Mouse (Mus musculus): ENCODE measurements at regions not wholly inside any gene's neighbourhood (a gene's known extent, or its start where the extent isn't known, plus 50 kb on each side); places are given as distances from the start of the nearest gene placed in this dataset.
A peak's percentile ranks its signal among the peaks of the same experiment; 100 is the strongest.

GRCm38 (mm10) chr4:7228980-7229379, 1009.9 kb downstream of the Car8 start:
- DNase-seq (ENCODE audit: low spot score in 2 of 2) = no peak

- DNase-seq (ENCODE audit: low spot score in 2 of 2) = no peak
Measured at GRCm38 (mm10) chr4:7222922-7223321, 1015.9 kb downstream of the Car8 start.

DNA sequence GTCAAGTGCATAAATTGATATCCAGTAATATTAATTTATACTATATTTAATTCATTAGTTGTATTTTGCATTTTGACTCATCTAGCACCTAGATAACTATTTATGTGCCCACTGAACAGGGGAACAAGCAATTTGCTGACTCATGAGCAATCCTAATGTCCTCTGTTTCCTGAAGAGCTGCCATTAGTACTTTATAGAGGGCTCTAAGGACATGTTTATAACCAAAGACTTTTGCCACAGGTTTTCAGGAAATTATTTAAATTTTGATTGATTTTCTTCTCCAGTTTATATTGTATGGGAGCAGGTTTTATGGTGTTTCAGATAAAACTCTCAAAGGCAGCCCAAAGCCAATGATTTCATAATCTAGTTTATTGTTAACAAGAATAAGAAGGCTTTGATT, 1018.4 kb downstream of the Car8 start:
- no peak for DNase-seq (ENCODE audit: low spot score in 2 of 2)

GRCm38 (mm10) chr4:7215048-7216030, 1023.5 kb downstream of the Car8 start:
- DNase-seq (ENCODE audit: low spot score in 2 of 2) = no peak

GRCm38 (mm10) chr4:7206987-7207386, 1031.9 kb downstream of the Car8 start:
- DNase-seq (ENCODE audit: low spot score in 2 of 2) = peak in 1 of 2 experiments; percentile 1

- no peak for DNase-seq (ENCODE audit: low spot score in 2 of 2)
Measured at GRCm38 (mm10) chr4:7201816-7202215, 1037.0 kb downstream of the Car8 start.

- no peak for DNase-seq (ENCODE audit: low spot score in 2 of 2)
Measured at GRCm38 (mm10) chr4:7199941-7200340, 1038.9 kb downstream of the Car8 start.

DNA sequence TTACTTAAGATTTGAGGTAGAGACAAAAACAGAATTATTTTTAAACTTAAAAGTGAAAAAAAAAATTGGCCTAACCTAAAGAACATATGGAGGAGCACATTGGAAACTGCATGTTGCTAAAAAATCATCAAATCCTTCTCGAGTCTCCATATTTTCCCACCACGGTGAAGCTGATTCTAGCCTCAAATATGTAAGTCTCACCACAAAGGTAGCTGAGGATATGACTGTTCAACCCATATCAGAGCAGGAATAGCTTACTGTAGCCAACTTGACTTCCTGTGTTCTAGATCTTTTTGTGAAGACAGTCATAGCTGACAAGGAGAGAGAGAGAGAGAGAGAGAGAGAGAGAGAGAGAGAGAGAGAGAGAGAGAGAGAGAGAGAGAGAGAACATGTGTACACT, 1039.8 kb downstream of the Car8 start:
- DNase-seq (ENCODE audit: low spot score in 2 of 2) = no peak

DNA sequence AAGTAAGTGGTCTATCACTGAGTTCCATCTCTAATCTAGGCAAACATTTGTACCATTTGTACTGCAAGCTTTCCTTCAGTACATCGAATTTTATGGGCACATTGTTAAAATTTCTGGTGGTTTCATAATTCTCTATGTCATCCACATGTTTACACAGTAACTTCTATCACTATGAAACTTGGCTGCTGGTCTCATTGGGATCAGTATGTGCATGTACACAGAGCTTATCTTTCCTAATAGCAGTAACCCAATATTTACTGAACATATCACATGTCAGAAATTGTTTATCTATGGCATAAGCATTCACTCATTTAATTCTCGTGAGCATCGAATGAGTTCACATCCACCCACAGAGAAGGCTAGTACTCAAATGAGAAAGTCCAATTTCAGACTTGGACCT, 1042.3 kb downstream of the Car8 start:
- DNase-seq (ENCODE audit: low spot score in 2 of 2) = no peak

DNA sequence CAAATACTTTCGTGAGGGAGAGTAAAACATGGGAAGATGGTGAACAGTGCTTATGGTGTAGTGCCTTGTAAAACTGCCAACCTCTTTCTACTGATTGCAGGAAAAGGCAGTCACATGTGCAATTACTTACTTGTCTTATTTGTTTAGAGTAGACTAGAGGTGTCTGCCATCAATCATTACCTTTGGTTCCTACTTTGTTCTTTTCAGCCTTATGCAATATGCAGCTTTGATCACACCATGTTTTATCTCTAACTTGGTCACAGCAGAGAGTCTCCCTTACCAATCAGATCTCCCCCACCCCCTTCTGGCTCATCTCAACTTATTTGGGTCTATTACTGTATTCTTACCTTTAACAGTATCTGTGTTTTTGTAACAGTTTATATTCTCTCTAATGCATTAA, 1043.2 kb downstream of the Car8 start:
- DNase-seq (ENCODE audit: low spot score in 2 of 2) = no peak

GRCm38 (mm10) chr4:7191912-7192311, 1046.9 kb downstream of the Car8 start:
- no peak for DNase-seq (ENCODE audit: low spot score in 2 of 2)

GRCm38 (mm10) chr4:7191228-7191627, 1047.6 kb downstream of the Car8 start:
- DNase-seq (ENCODE audit: low spot score in 2 of 2) = no peak

GRCm38 (mm10) chr4:7175030-7175429, 1063.8 kb downstream of the Car8 start:
- no peak for DNase-seq (ENCODE audit: low spot score in 2 of 2)

DNA sequence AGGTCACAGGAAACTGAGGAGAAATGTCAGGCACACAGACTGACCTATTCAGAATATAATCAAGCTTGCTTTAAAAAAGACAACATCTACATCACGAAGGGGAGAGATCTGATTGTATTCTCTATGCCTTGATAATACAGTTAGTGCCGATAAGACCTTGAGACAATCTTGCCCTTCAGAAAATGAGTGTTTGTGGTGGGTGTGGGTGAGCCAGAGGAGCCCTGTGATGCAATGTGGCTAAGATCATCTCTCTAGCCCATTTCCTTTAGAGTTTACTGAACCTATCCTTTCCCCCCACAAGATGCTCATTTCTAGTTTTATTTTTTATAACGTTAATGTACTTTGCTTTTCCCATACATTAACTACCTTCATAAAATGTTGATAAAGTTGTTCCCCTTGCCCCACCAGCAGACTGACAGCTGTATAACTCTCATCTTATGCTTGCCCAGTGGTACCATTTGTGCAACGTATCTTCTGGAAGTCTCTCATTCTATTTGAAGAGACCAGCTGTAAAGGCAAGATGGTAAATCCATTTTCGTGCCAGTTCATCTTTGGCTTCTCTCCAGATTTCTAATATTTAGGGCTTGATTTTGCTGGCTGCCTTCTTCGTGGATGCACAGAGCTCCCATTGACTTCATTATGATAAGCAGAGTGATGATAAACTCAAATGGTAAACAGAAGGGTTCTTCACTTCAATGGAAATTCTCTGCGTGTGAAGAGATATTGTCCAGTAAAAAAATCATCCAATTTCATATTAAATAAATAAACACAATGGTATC, 1066.1 kb downstream of the Car8 start:
- DNase-seq (ENCODE audit: low spot score in 2 of 2) = no peak

DNA sequence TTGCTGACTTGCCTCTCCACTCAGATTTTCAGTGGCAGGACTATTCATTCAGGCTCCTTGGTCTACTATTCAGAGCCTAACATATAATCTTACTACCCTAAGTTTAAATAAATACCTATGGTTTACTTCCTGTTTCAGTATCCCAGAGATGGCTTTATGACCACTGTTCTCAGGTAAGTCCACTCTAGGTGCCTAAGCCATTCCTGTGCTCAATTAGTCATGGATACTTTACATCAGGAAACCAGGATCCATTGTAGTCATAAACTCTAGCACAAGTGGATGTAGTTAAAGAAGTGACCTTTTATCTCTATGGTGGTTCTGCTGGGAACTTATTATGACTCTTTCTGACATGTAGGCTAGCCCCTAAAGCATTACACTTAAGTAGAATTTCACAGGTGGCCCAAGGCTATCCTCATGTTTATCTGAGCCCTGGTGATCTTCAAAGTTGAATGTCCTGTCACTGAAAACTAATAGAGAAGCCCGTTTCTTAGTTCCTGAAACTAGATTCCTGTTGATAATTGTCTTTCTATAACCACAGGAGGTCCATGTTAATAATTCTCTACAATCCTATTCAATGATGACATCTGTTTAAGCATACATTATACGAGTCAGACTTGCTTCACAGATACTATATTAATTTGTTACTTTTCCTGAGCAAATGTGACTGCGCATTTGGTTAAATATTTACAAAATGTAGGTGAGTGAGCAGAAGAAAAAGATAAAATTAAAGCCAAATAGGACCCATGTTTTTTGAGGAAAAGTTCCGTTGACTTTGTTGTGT, 1067.0 kb downstream of the Car8 start:
- DNase-seq (ENCODE audit: low spot score in 2 of 2) = no peak

DNA sequence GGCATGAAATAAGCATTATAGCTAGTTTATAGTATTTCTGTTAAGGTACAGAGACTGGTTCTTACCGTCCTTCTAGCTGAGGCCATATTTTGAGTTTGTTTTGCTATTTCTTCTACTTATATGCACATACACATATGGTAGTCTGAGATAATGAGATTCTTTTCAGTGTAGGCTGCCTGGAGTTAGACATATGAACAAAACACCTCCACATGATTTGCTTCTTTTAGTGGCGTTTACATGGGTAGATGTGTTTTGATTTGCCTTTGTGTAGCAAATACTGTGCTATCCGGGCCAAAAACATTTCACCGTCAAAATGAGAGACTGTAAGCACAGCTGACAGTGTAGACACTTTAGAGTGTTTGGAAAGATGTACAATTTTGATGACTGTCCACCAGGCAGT, 1077.4 kb downstream of the Car8 start:
- DNase-seq (ENCODE audit: low spot score in 2 of 2) = no peak

DNA sequence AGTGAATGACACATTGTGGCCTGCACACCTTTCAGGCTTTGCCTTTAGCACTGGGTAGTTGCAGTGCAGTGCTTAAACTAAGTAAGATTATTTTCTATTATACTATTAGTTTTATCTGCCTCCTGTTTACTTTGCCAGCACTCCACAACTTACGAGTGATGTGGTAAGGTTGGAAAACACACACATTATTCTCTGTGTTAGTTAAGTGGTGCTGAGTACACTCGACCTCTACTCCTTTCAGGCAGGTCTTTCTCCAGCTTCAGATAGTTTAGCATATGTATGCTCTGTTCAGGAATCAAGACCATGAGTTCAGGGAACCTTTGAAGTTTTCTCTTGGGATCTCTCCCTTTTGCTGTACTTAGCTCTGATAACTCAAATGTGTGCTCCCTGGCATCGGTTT, 1081.0 kb downstream of the Car8 start:
- DNase-seq (ENCODE audit: low spot score in 2 of 2) = no peak

DNA sequence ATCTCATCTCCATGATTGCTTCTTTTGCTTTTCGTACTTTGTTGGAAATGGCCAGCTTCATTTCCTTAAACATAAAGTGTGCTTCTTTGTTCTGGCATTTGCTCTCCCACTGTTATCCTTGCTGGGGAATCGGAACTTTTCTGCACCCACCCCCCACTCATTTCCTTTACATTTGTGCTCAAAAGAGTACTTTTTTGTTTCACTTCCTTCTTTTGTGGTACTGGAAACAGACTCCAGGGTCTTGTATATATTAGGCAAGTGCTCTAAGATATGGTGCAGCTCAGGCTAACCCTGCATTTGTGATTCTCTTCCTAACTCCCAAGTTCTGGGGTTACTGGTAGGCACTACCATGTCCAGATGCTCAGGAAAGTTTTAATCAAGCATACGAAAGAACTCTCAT, 1084.6 kb downstream of the Car8 start:
- peak; percentile 2 to 3 for DNase-seq (ENCODE audit: low spot score in 2 of 2)

GRCm38 (mm10) chr4:7153835-7154234, 1085.0 kb downstream of the Car8 start:
- no peak for DNase-seq (ENCODE audit: low spot score in 2 of 2)

DNA sequence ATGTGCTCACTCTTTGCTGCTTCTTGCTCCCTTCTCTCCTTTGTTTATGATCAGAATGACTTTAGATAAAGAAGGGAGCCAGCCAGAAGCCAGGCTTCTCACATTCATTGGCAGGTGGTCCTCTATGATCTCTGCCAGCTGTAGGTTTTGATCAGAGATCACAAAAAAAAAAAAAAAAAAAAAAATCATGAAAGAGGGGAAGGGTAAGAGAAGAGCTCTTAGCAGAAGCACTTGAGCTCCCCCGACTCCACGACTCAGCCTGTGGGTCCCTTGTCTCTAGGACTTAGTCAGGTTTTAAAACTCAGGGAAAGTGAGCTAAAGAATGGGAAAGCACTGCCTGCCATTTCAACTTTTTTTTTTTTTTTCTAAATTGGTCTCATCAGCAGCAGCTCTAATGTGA, 1093.1 kb downstream of the Car8 start:
- DNase-seq (ENCODE audit: low spot score in 2 of 2) = no peak

- DNase-seq (ENCODE audit: low spot score in 2 of 2) = no peak
Measured at GRCm38 (mm10) chr4:7144215-7144614, 1094.6 kb downstream of the Car8 start.

GRCm38 (mm10) chr4:7143676-7144075, 1095.2 kb downstream of the Car8 start:
- DNase-seq (ENCODE audit: low spot score in 2 of 2) = no peak

All from spleen, postnatal 36 days (tissue).